Mouse (Mus musculus) ovary, postnatal 10 days (tissue): Measurements from ENCODE around the gene Gm21953.
"Not testable (repeated sequence)": the region's sequence is repeated elsewhere in the genome, so short reads cannot be mapped to it uniquely, and the experiment has no call there.

Source experiments
- DNase-seq: peaks from one replicate; pipeline ENCODE4 v3.0.0; 2022; ENCODE audit warnings: low spot score

Gene Gm21953

GRCm38 (mm10) chr4:42293967-42294366 lies at the start of gene Gm21953:
Gm21953 (plus strand) TSS chr4:42294267.
- not testable (repeated sequence) for DNase-seq

- not testable (repeated sequence) for DNase-seq
Measured at GRCm38 (mm10) chr4:42255467-42255866, 38.6 kb upstream of the Gm21953 start, which contains the start of gene Ccl21b. Ccl21b (plus strand) TSS chr4:42255767.

GRCm38 (mm10) chr4:42318034-42318433 lies 24.0 kb downstream of the Gm21953 start, which contains the start of gene Fam205a3:
Fam205a3 (plus strand) TSS chr4:42318334.
- DNase-seq = not testable (repeated sequence)
